Mouse (Mus musculus): ENCODE data around the gene Acvr1c.

DNA sequence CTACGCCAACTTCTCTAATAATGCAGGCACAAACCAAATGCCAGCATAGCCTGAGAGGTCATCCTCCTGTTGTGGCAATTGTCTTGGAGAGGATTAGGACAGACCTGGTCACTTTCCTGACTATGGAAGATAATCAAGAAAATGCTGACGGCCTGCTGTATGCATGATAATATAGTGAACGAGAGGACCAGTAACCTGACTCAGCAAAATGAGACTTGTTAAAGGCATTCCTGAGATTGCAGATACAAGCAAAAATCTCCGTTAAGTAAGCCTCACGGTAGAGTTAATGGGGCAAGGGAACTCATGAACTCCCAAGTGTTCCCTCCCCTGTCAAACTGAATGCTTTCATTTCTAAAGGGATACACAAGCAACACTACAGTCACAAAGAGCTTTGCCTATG, 28.1 kb downstream of the Acvr1c start:
- no peak for TF ChIP-seq CTCF (IDR thresholded peaks at IDR 0.05; ENCODE audit: control insufficient read depth, insufficient read depth, insufficient replicate concordance, low read depth, low read length)
- no peak for TF ChIP-seq POLR2A (IDR thresholded peaks at IDR 0.05; ENCODE audit: control insufficient read depth, low read depth, low read length)

Data from testis, adult 2 months (tissue).